ENCODE assay signal across 18 mouse cellular contexts in genomic region chr10:24650990-24651569, GRCm38 (mm10). TPM values are rescaled to one million over a fixed set of nuclear protein-coding genes. Genes with fewer than 3 reads are reported as not detected.
DNase-seq lines count a peak whose midpoint lies in the region; ATAC-seq lines count a peak whose summit lies in the region.
"Had no signal": no experiment of that assay in that cellular context is flagged by ENCODE, and none has a peak within 500 bp of the region (broad histone marks: within the 10 kb centered on the region; RNA-seq: fewer than 3 reads in every experiment).

No protein-coding gene starts in this region.

- ATAC-seq in midbrain, embryonic 11.5 days (ENCODE audit: low FRiP score) = no peak
- ATAC-seq in midbrain, embryonic 16.5 days = no peak
- peak; percentile 98 for ATAC-seq in activated CD4-positive, CD25-positive, alpha-beta regulatory T cell, adult 4 months
- ATAC-seq in hindbrain, embryonic 16.5 days = no peak
- ATAC-seq: forebrain, embryonic 16.5 days; intestine, embryonic 15.5 days had no signal

- peak; percentile 67 for DNase-seq in midbrain, embryonic 11.5 days (ENCODE audit: low spot score, missing footprints)
- DNase-seq in naive thymus-derived CD4-positive, alpha-beta T cell, adult 2 months (ENCODE audit: low read depth) = peak; percentile 70
- DNase-seq in frontal cortex, postnatal 36 days (ENCODE audit: low spot score in 2 of 2) = no peak
- DNase-seq in spleen, postnatal 10 days (ENCODE audit: low spot score in 2 of 2) = no peak
- DNase-seq: adrenal gland, adult 2 months; cerebellum, adult 11 months; cerebellum, adult 9-11 months; cerebellum, postnatal 36 days; gastrocnemius, postnatal 14 days had no signal

- no peak overlapping the region for H3K9ac ChIP-seq in midbrain, embryonic 11.5 days (ENCODE audit: low read length)
- no peak overlapping the region for H3K9ac ChIP-seq in midbrain, embryonic 16.5 days (ENCODE audit: low read depth, low read length)
- no peak overlapping the region for H3K9ac ChIP-seq in hindbrain, embryonic 16.5 days (ENCODE audit: low read depth, low read length)
- H3K9ac ChIP-seq: embryonic facial prominence, embryonic 13.5 days; forebrain, embryonic 12.5 days; heart, embryonic 12.5 days; hindbrain, embryonic 15.5 days; intestine, embryonic 15.5 days had no signal

- no peaks in the 10 kb centered on the region for H3K9me3 ChIP-seq in midbrain, embryonic 11.5 days (ENCODE audit: control insufficient read depth, low read length)
- no peaks in the 10 kb centered on the region for H3K9me3 ChIP-seq in midbrain, embryonic 16.5 days (replicated peaks; ENCODE audit: control insufficient read depth, low read length, poor library complexity, severe bottlenecking)
- no peaks in the 10 kb centered on the region for H3K9me3 ChIP-seq in hindbrain, embryonic 16.5 days (ENCODE audit: control insufficient read depth, low read length)
- H3K9me3 ChIP-seq: embryonic facial prominence, embryonic 13.5 days; forebrain, embryonic 12.5 days; heart, embryonic 12.5 days; hindbrain, embryonic 15.5 days; intestine, embryonic 15.5 days had no signal

- H3K27me3 ChIP-seq in midbrain, embryonic 11.5 days (ENCODE audit: control insufficient read depth, insufficient read depth, low read length) = no peaks in the 10 kb centered on the region
- no peaks in the 10 kb centered on the region for H3K27me3 ChIP-seq in midbrain, embryonic 16.5 days (ENCODE audit: control insufficient read depth, insufficient read depth, low read depth, low read length)
- H3K27me3 ChIP-seq in hindbrain, embryonic 16.5 days (replicated peaks; ENCODE audit: control insufficient read depth, insufficient read depth, low read length) = no peaks in the 10 kb centered on the region
- H3K27me3 ChIP-seq: embryonic facial prominence, embryonic 13.5 days; forebrain, embryonic 12.5 days; heart, embryonic 12.5 days; hindbrain, embryonic 15.5 days; intestine, embryonic 15.5 days had no signal

- H3K36me3 ChIP-seq in midbrain, embryonic 11.5 days (ENCODE audit: control insufficient read depth, insufficient read depth, low read length) = no peaks in the 10 kb centered on the region
- H3K36me3 ChIP-seq in midbrain, embryonic 16.5 days (ENCODE audit: control insufficient read depth, insufficient read depth, low read length) = no peaks in the 10 kb centered on the region
- H3K36me3 ChIP-seq in hindbrain, embryonic 16.5 days (ENCODE audit: control insufficient read depth, insufficient read depth, low read length) = no peaks in the 10 kb centered on the region
- H3K36me3 ChIP-seq: embryonic facial prominence, embryonic 13.5 days; forebrain, embryonic 12.5 days; hindbrain, embryonic 15.5 days; intestine, embryonic 15.5 days had no signal

- H3K4me2 ChIP-seq in midbrain, embryonic 11.5 days = no peak overlapping the region
- H3K4me2 ChIP-seq in midbrain, embryonic 16.5 days (ENCODE audit: low read length) = no peak overlapping the region
- H3K4me2 ChIP-seq in hindbrain, embryonic 16.5 days (ENCODE audit: low read length) = no peak overlapping the region
- H3K4me2 ChIP-seq: embryonic facial prominence, embryonic 13.5 days; forebrain, embryonic 12.5 days; heart, embryonic 12.5 days; hindbrain, embryonic 15.5 days; intestine, embryonic 15.5 days had no signal

- no peak overlapping the region for H3K4me3 ChIP-seq in midbrain, embryonic 11.5 days (ENCODE audit: low read depth, low read length)
- H3K4me3 ChIP-seq in midbrain, embryonic 16.5 days (ENCODE audit: low read depth, low read length) = no peak overlapping the region
- no peak overlapping the region for H3K4me3 ChIP-seq in hindbrain, embryonic 16.5 days (ENCODE audit: low read length)
- H3K4me3 ChIP-seq: embryonic facial prominence, embryonic 13.5 days; forebrain, embryonic 12.5 days; heart, embryonic 12.5 days; hindbrain, embryonic 15.5 days; intestine, embryonic 15.5 days had no signal

- H3K4me1 ChIP-seq in midbrain, embryonic 11.5 days (ENCODE audit: control insufficient read depth, insufficient read depth, low read length) = no peaks in the 10 kb centered on the region
- H3K4me1 ChIP-seq in midbrain, embryonic 16.5 days (ENCODE audit: control insufficient read depth, insufficient read depth, low read length) = no peaks in the 10 kb centered on the region
- H3K4me1 ChIP-seq in hindbrain, embryonic 16.5 days (ENCODE audit: control insufficient read depth, insufficient read depth, low read depth, low read length) = no peaks in the 10 kb centered on the region
- H3K4me1 ChIP-seq: embryonic facial prominence, embryonic 13.5 days; forebrain, embryonic 12.5 days; heart, embryonic 12.5 days; hindbrain, embryonic 15.5 days; intestine, embryonic 15.5 days had no signal

- WGBS in midbrain, embryonic 11.5 days = 91% methylated on average over 11 of the region's 11 CpGs
- 94% methylated on average over 11 of the region's 11 CpGs for WGBS in midbrain, embryonic 16.5 days
- WGBS in hindbrain, embryonic 16.5 days = 93% methylated on average over 11 of the region's 11 CpGs

- no peak overlapping the region for H3K27ac ChIP-seq in midbrain, embryonic 11.5 days (ENCODE audit: low read depth, low read length)
- no peak overlapping the region for H3K27ac ChIP-seq in midbrain, embryonic 16.5 days (ENCODE audit: low read length)
- H3K27ac ChIP-seq in hindbrain, embryonic 16.5 days (ENCODE audit: low read depth, low read length) = no peak overlapping the region
- H3K27ac ChIP-seq: embryonic facial prominence, embryonic 13.5 days; forebrain, embryonic 12.5 days; hindbrain, embryonic 15.5 days; intestine, embryonic 15.5 days had no signal

RNA-seq across cellular contexts. Expression of gene Ccn2, which starts 55.8 kb away (rescaled TPM):
- 3.2 and 3.8 TPM in 2 replicates for polyA plus RNA-seq in midbrain, embryonic 11.5 days (2014; fragmentation: Nextera tagmentation; extraction: Ambion mirVana)
- 2.0 and 3.6 TPM in 2 replicates for polyA plus RNA-seq in midbrain, embryonic 16.5 days (2015; fragmentation: Nextera tagmentation; extraction: Ambion mirVana)
- polyA plus RNA-seq in activated CD4-positive, CD25-positive, alpha-beta regulatory T cell, adult 4 months (2017; shearing (Covaris generic)) = not detected
- 3.6 and 5.4 TPM in 2 replicates for polyA plus RNA-seq in hindbrain, embryonic 16.5 days (2015; fragmentation: Nextera tagmentation; extraction: Ambion mirVana)

Comparison
In these comparisons a context has a peak if more than half of its experiments do, and no peak if none do; other contexts are left out.
1. DNase-seq: peak in midbrain, embryonic 11.5 days (single experiment) and naive thymus-derived CD4-positive, alpha-beta T cell, adult 2 months (single experiment); none in frontal cortex, postnatal 36 days (0 of 2) and spleen, postnatal 10 days (0 of 2).